Mouse (Mus musculus): Measurements from ENCODE around the gene Pxmp4. TPM values are rescaled to one million over a fixed set of nuclear protein-coding genes. Genes with fewer than 3 reads are reported as not detected.

Gene Pxmp4
- 28.6 and 31.2 TPM in 2 replicates for polyA plus RNA-seq (2015; fragmentation: Nextera tagmentation; extraction: Ambion mirVana)

GRCm38 (mm10) chr2:154603638-154604153 lies at the start of gene Pxmp4:
Gene Pxmp4 (minus strand): TSS chr2:154603708.

GRCm38 (mm10) chr2:154651363-154651762 lies 47.9 kb upstream of the Pxmp4 start, which contains the start of gene Chmp4b:
Gene Chmp4b (plus strand): TSS chr2:154651705.

GRCm38 (mm10) chr2:154613118-154614115 lies 9.9 kb upstream of the Pxmp4 start, which contains the start of the genes Zfp341 and 4930519P11Rik:
Gene Zfp341 (plus strand): TSS chr2:154613297.
Gene 4930519P11Rik (minus strand): TSS chr2:154613437.

GRCm38 (mm10) chr2:154569836-154570286 lies 33.6 kb downstream of the Pxmp4 start, which contains the start of gene E2f1:
Gene E2f1 (minus strand): TSS chr2:154569892.

GRCm38 (mm10) chr2:154558264-154559039 lies 45.1 kb downstream of the Pxmp4 start, which contains the start of gene Necab3:
Gene Necab3 (minus strand): TSS chr2:154558890.

GRCm38 (mm10) chr2:154551476-154551875 lies 52.0 kb downstream of the Pxmp4 start, which contains the start of gene Actl10:
Gene Actl10 (plus strand): TSS chr2:154551776.

GRCm38 (mm10) chr2:154546711-154547110 lies 56.8 kb downstream of the Pxmp4 start, which contains the start of gene 1700003F12Rik:
Gene 1700003F12Rik (plus strand): TSS chr2:154547085.

Other genes with a start within 250 kb of the Pxmp4 start
- 4.3 and 19.9 TPM in 2 replicates for gene Cdk5rap1, start 230.7 kb downstream of the Pxmp4 start, polyA plus RNA-seq (2015; fragmentation: Nextera tagmentation; extraction: Ambion mirVana)
- gene Snta1, start 195.6 kb downstream of the Pxmp4 start, polyA plus RNA-seq (2015; fragmentation: Nextera tagmentation; extraction: Ambion mirVana), result 29.3 and 32.6 TPM in 2 replicates
- gene Cbfa2t2, start 167.2 kb downstream of the Pxmp4 start, polyA plus RNA-seq (2015; fragmentation: Nextera tagmentation; extraction: Ambion mirVana), result 13.7 and 21.7 TPM in 2 replicates
- 2.6 and 2.8 TPM in 2 replicates for gene 1700003F12Rik, start 56.6 kb downstream of the Pxmp4 start, polyA plus RNA-seq (2015; fragmentation: Nextera tagmentation; extraction: Ambion mirVana)
- gene Actl10, start 51.9 kb downstream of the Pxmp4 start, polyA plus RNA-seq (2015; fragmentation: Nextera tagmentation; extraction: Ambion mirVana), result 0.26 and 0.35 TPM in 2 replicates
- 3.7 and 5.8 TPM in 2 replicates for gene Necab3, start 44.8 kb downstream of the Pxmp4 start, polyA plus RNA-seq (2015; fragmentation: Nextera tagmentation; extraction: Ambion mirVana)
- 12.2 and 14.2 TPM in 2 replicates for gene E2f1, start 33.8 kb downstream of the Pxmp4 start, polyA plus RNA-seq (2015; fragmentation: Nextera tagmentation; extraction: Ambion mirVana)
- 0.46 and 0.66 TPM in 2 replicates for gene Zfp341, start 9.6 kb upstream of the Pxmp4 start, polyA plus RNA-seq (2015; fragmentation: Nextera tagmentation; extraction: Ambion mirVana)
- gene 4930519P11Rik, start 9.7 kb upstream of the Pxmp4 start, polyA plus RNA-seq (2015; fragmentation: Nextera tagmentation; extraction: Ambion mirVana), result 0.57 and 1.0 TPM in 2 replicates
- gene Chmp4b, start 48.0 kb upstream of the Pxmp4 start, polyA plus RNA-seq (2015; fragmentation: Nextera tagmentation; extraction: Ambion mirVana), result 54.0 and 62.8 TPM in 2 replicates
- not detected in 2 replicates for gene Gm14214, start 166.3 kb upstream of the Pxmp4 start, polyA plus RNA-seq (2015; fragmentation: Nextera tagmentation; extraction: Ambion mirVana)
- gene Raly, start 187.4 kb upstream of the Pxmp4 start, polyA plus RNA-seq (2015; fragmentation: Nextera tagmentation; extraction: Ambion mirVana), result 32.3 and 38.1 TPM in 2 replicates
- gene a, start 187.7 kb upstream of the Pxmp4 start, polyA plus RNA-seq (2015; fragmentation: Nextera tagmentation; extraction: Ambion mirVana), result 1.3 and 4.2 TPM in 2 replicates